ENCODE assay signal across 22 mouse cellular contexts in genomic region chr3:116310033-116310432, GRCm38 (mm10). TPM values are rescaled to one million over a fixed set of nuclear protein-coding genes. Genes with fewer than 3 reads are reported as not detected.
"Had no signal": no experiment of that assay in that cellular context is flagged by ENCODE, and none has a peak within 500 bp of the region (broad histone marks: within the 10 kb centered on the region; RNA-seq: fewer than 3 reads in every experiment).

No protein-coding gene starts in this region.

- H3K9me3 ChIP-seq: kidney, embryonic 15.5 days; neural tube, embryonic 13.5 days; stomach, embryonic 15.5 days had no signal

- H3K4me3 ChIP-seq: kidney, embryonic 15.5 days; left cerebral cortex, adult 2 months; liver, embryonic 13.5 days; myocyte; neural tube, embryonic 13.5 days; stomach, embryonic 15.5 days had no signal

- H3K27me3 ChIP-seq: kidney, embryonic 15.5 days; liver, embryonic 13.5 days; neural tube, embryonic 13.5 days; stomach, embryonic 15.5 days had no signal

- H3K4me1 ChIP-seq: kidney, embryonic 15.5 days; neural tube, embryonic 13.5 days; stomach, embryonic 15.5 days had no signal

- H3K9ac ChIP-seq: kidney, embryonic 15.5 days; liver, embryonic 13.5 days; neural tube, embryonic 13.5 days; stomach, embryonic 15.5 days had no signal

- H3K36me3 ChIP-seq: stomach, embryonic 15.5 days had no signal

- H3K4me2 ChIP-seq: kidney, embryonic 15.5 days; liver, embryonic 13.5 days; neural tube, embryonic 13.5 days; stomach, embryonic 15.5 days had no signal

- DNase-seq: kidney, adult 11 months; kidney, adult 8-10 months; kidney, postnatal 10 days; kidney, postnatal 36 days; layer of hippocampus, postnatal 36 days; liver, embryonic 13.5 days; lung, adult 2 months; lung, postnatal 14 days; lung, postnatal 4 days; retina, postnatal 1 day; right cerebral cortex, postnatal 25 days; spleen, adult 18-20 months; thymus, postnatal 25 days had no signal

- H3K27ac ChIP-seq: kidney, embryonic 15.5 days; left cerebral cortex, adult 2 months; liver, embryonic 13.5 days; neural tube, embryonic 13.5 days; stomach, embryonic 15.5 days had no signal

RNA-seq across cellular contexts. Expression of gene Gpr88, which starts 56.7 kb away (rescaled TPM):
- total RNA-seq: liver, adult 2 months; megakaryocyte progenitor cell, adult 5-6 weeks; monocyte, adult 5-6 weeks; neutrophil, adult 5-6 weeks had no signal
- polyA plus RNA-seq: liver, adult 2 months; myocyte had no signal
